Mouse (Mus musculus) midbrain, embryonic 14.5 days (tissue): ENCODE measurements around the gene Ubr3. TPM values are rescaled to one million over a fixed set of nuclear protein-coding genes. Genes with fewer than 3 reads are reported as not detected.

Experiments used
- ATAC-seq: fragments of 200-750 bp; cut with Nextera tagmentation; 2 replicates; pipeline ENCODE4 v1.8.0; 2017; ENCODE audit warnings: moderate number of reproducible peaks, moderate library complexity; ENCODE audit not compliant: low FRiP score, low TSS enrichment
- DNase-seq: peaks from one replicate; pipeline ENCODE4 v3.0.0-alpha.2; 2015
- H3K27ac ChIP-seq: fragments of 300-500 bp; sonication (generic); replicated peaks from 2 replicates; pipeline ENCODE4 v1.5.1; 2014; ENCODE audit warnings: mild to moderate bottlenecking, low read depth, low read length, moderate library complexity
- H3K27me3 ChIP-seq: fragments of 300-500 bp; sonication (generic); 2 replicates; pipeline ENCODE4 v1.6.1; 2014; ENCODE audit warnings: low read length, control low read depth, mixed read lengths; ENCODE audit not compliant: control insufficient read depth, insufficient read depth
- H3K36me3 ChIP-seq: fragments of 300-500 bp; sonication (generic); 2 replicates; pipeline ENCODE4 v1.6.1; 2014; ENCODE audit warnings: low read length, control low read depth; ENCODE audit not compliant: control insufficient read depth, insufficient read depth
- H3K4me1 ChIP-seq: fragments of 300-500 bp; sonication (generic); 2 replicates; pipeline ENCODE4 v1.6.1; 2014; ENCODE audit warnings: mild to moderate bottlenecking, antibody characterized with exemption, low read length, control low read depth; ENCODE audit not compliant: control insufficient read depth, insufficient read depth
- H3K4me2 ChIP-seq: fragments of 300-500 bp; sonication (generic); 2 replicates; pipeline ENCODE4 v1.6.1; 2014; ENCODE audit warnings: mild to moderate bottlenecking, low read length, moderate library complexity
- H3K4me3 ChIP-seq: fragments of 300-500 bp; sonication (generic); replicated peaks from 2 replicates; pipeline ENCODE4 v1.5.1; 2014; ENCODE audit warnings: low read depth, low read length
- H3K9ac ChIP-seq: fragments of 300-500 bp; sonication (generic); replicated peaks from 2 replicates; pipeline ENCODE4 v1.6.1; 2014; ENCODE audit warnings: mild to moderate bottlenecking, low read length, moderate library complexity
- H3K9me3 ChIP-seq: fragments of 300-500 bp; sonication (generic); 2 replicates; pipeline ENCODE4 v1.6.1; 2016; ENCODE audit warnings: low read length, control low read depth, mixed read lengths; ENCODE audit not compliant: control insufficient read depth
- WGBS: fragments of 180-500 bp; shearing (Covaris S2); extraction: QIAGEN DNeasy Blood & Tissue Kit; methylation state at CpG from one replicate; pipeline ENCODE4 v1.1.7; 2014; 5-methylcytosine and 5-hydroxymethylcytosine counted together
- polyA plus RNA-seq: library from polyadenylated mRNA; unstranded; fragments of >200 nt; fragmentation: Nextera tagmentation; extraction: Ambion mirVana; gene quantifications from 2 replicates; pipeline ENCODE4 v1.2.1, GENCODE M21; 2014

Ubr3 gene
- polyA plus RNA-seq, 1 experiment from 2014 or later, result 26.9 TPM

GRCm38 (mm10) chr2:70025711-70026110 is 128.7 kb downstream of the Ubr3 start:
- 91% methylated on average over 5 of the region's 5 CpGs for WGBS
- Histone ChIP-seq H3K4me2 (no peak overlapping the region), H3K27ac (no peak overlapping the region), H3K9me3 (no peaks in the 10 kb centered on the region), H3K9ac (no peak overlapping the region), H3K4me1 (no peaks in the 10 kb centered on the region), H3K27me3 (no peaks in the 10 kb centered on the region), H3K4me3 (no peak overlapping the region), H3K36me3 (peaks cover 30% of the 10 kb centered on the region)
- DNase-seq, result no peak
- no peak for ATAC-seq

GRCm38 (mm10) chr2:70031472-70031871 is 134.4 kb downstream of the Ubr3 start:
- ATAC-seq (no peak), DNase-seq (no peak)
- 98% methylated on average over 2 of the region's 2 CpGs for WGBS
- H3K36me3 ChIP-seq, result no peaks in the 10 kb centered on the region
- H3K4me1 ChIP-seq, result no peaks in the 10 kb centered on the region
- no peak overlapping the region for H3K9ac ChIP-seq
- H3K9me3 ChIP-seq, result no peaks in the 10 kb centered on the region
- no peak overlapping the region for H3K27ac ChIP-seq
- no peaks in the 10 kb centered on the region for H3K27me3 ChIP-seq
- no peak overlapping the region for H3K4me2 ChIP-seq
- H3K4me3 ChIP-seq, result no peak overlapping the region

GRCm38 (mm10) chr2:70034895-70035294 is 137.8 kb downstream of the Ubr3 start:
- Histone ChIP-seq H3K36me3 (no peaks in the 10 kb centered on the region), H3K27ac (no peak overlapping the region), H3K4me1 (peaks cover 10% of the 10 kb centered on the region), H3K4me3 (no peak overlapping the region), H3K4me2 (no peak overlapping the region), H3K9me3 (no peaks in the 10 kb centered on the region), H3K27me3 (no peaks in the 10 kb centered on the region), H3K9ac (no peak overlapping the region)
- DNase-seq, result no peak
- no peak for ATAC-seq
- 60% methylated on average over 5 of the region's 5 CpGs for WGBS

GRCm38 (mm10) chr2:70035358-70035757 is 138.3 kb downstream of the Ubr3 start:
- Histone ChIP-seq H3K9ac (no peak overlapping the region), H3K27me3 (no peaks in the 10 kb centered on the region), H3K4me1 (peaks cover 10% of the 10 kb centered on the region), H3K4me3 (no peak overlapping the region), H3K4me2 (no peak overlapping the region), H3K27ac (no peak overlapping the region), H3K9me3 (no peaks in the 10 kb centered on the region), H3K36me3 (no peaks in the 10 kb centered on the region)
- ATAC-seq (no peak), DNase-seq (no peak)
- 57% methylated on average over 1 of the region's 1 CpGs for WGBS

- no peak overlapping the region for H3K4me2 ChIP-seq
- H3K4me1 ChIP-seq, result peaks cover 10% of the 10 kb centered on the region
- DNase-seq (no peak), ATAC-seq (no peak)
- WGBS, result 82% methylated on average over 8 of the region's 8 CpGs
- H3K9ac ChIP-seq, result no peak overlapping the region
- H3K4me3 ChIP-seq, result no peak overlapping the region
- H3K27ac ChIP-seq, result no peak overlapping the region
- no peaks in the 10 kb centered on the region for H3K27me3 ChIP-seq
- H3K36me3 ChIP-seq, result no peaks in the 10 kb centered on the region
- H3K9me3 ChIP-seq, result no peaks in the 10 kb centered on the region
Measured at GRCm38 (mm10) chr2:70037221-70037620, 140.2 kb downstream of the Ubr3 start.

GRCm38 (mm10) chr2:70038752-70039151 is 141.7 kb downstream of the Ubr3 start, which contains the start of gene Myo3b:
TSS of gene Myo3b (plus strand) at chr2:70039126.
- Histone ChIP-seq H3K4me3 (no peak within 1 kb of the TSS), H3K9me3 (no peaks in the 10 kb centered on the region), H3K36me3 (no peaks in the 10 kb centered on the region), H3K4me2 (0 out of 2 replicates have a peak within 1 kb of the TSS, but pooled peaks have one; percentile 7), H3K27me3 (no peaks in the 10 kb centered on the region), H3K27ac (no peak within 1 kb of the TSS), H3K4me1 (peaks cover 10% of the 10 kb centered on the region), H3K9ac (peak within 1 kb of the TSS; percentile 4; the same call in 1 of the 2 replicates)
- DNase-seq (peak; percentile 30), ATAC-seq (no peak)
- WGBS, result 16% methylated on average over 7 of the region's 7 CpGs

- Histone ChIP-seq H3K9ac (no peak overlapping the region), H3K4me2 (no peak overlapping the region), H3K27me3 (no peaks in the 10 kb centered on the region), H3K4me1 (no peaks in the 10 kb centered on the region), H3K36me3 (no peaks in the 10 kb centered on the region), H3K27ac (peak overlapping the region; percentile 45; the same call in 1 of the 2 replicates), H3K4me3 (no peak overlapping the region), H3K9me3 (no peaks in the 10 kb centered on the region)
- ATAC-seq (no peak), DNase-seq (peak; percentile 38)
- 20% methylated on average over 6 of the region's 6 CpGs for WGBS
Measured at GRCm38 (mm10) chr2:70044466-70044865, 147.4 kb downstream of the Ubr3 start.

- H3K9ac ChIP-seq, result no peak overlapping the region
- H3K27ac ChIP-seq, result no peak overlapping the region
- H3K4me1 ChIP-seq, result no peaks in the 10 kb centered on the region
- no peak overlapping the region for H3K4me2 ChIP-seq
- H3K27me3 ChIP-seq, result no peaks in the 10 kb centered on the region
- no peaks in the 10 kb centered on the region for H3K36me3 ChIP-seq
- no peaks in the 10 kb centered on the region for H3K9me3 ChIP-seq
- no peak overlapping the region for H3K4me3 ChIP-seq
- WGBS, result 92% methylated on average over 11 of the region's 11 CpGs
- DNase-seq (no peak), ATAC-seq (no peak)
Measured at GRCm38 (mm10) chr2:70047868-70048267, 150.8 kb downstream of the Ubr3 start.

- no peaks in the 10 kb centered on the region for H3K36me3 ChIP-seq
- ATAC-seq (no peak), DNase-seq (peak; percentile 53)
- H3K9me3 ChIP-seq, result no peaks in the 10 kb centered on the region
- no peak overlapping the region for H3K4me3 ChIP-seq
- no peaks in the 10 kb centered on the region for H3K27me3 ChIP-seq
- H3K4me1 ChIP-seq, result peaks cover 10% of the 10 kb centered on the region; the same call in 1 of the 2 replicates
- WGBS, result 56% methylated on average over 9 of the region's 9 CpGs
- H3K27ac ChIP-seq, result peak overlapping the region; percentile 67
- H3K9ac ChIP-seq, result no peak overlapping the region
- H3K4me2 ChIP-seq, result no peak overlapping the region
Measured at GRCm38 (mm10) chr2:70053803-70054202, 156.8 kb downstream of the Ubr3 start.
